Mouse (Mus musculus) midbrain, postnatal 0 days (tissue): ENCODE data around the gene Iqcd. TPM values are rescaled to one million over a fixed set of nuclear protein-coding genes. Genes with fewer than 3 reads are reported as not detected.
A peak's percentile ranks its signal among the peaks of the same experiment; 100 is the strongest.

Experiments
- ATAC-seq: fragments of 200-750 bp; cut with Nextera tagmentation; 2 replicates; pipeline ENCODE4 v1.8.0; 2017; ENCODE audit warnings: moderate number of reproducible peaks, mild to moderate bottlenecking, moderate TSS enrichment, moderate library complexity; ENCODE audit not compliant: low FRiP score
- DNase-seq: peaks from one replicate; pipeline ENCODE4 v3.0.0-alpha.2; 2015; ENCODE audit warnings: low spot score
- H3K27ac ChIP-seq: fragments of 300-500 bp; sonication (generic); 2 replicates; pipeline ENCODE4 v1.5.1; 2014; ENCODE audit warnings: low read depth, mild to moderate bottlenecking, low read length, mixed read lengths
- H3K27me3 ChIP-seq: fragments of 300-500 bp; sonication (generic); 2 replicates; pipeline ENCODE4 v1.6.1; 2014; ENCODE audit warnings: low read length, control low read depth, mixed read lengths; ENCODE audit not compliant: insufficient read depth
- H3K36me3 ChIP-seq: fragments of 300-500 bp; sonication (generic); 2 replicates; pipeline ENCODE4 v1.6.1; 2014; ENCODE audit warnings: low read length, control low read depth, mixed read lengths; ENCODE audit not compliant: insufficient read depth
- H3K4me1 ChIP-seq: fragments of 300-500 bp; sonication (generic); 2 replicates; pipeline ENCODE4 v1.6.1; 2014; ENCODE audit warnings: mild to moderate bottlenecking, control low read depth, antibody characterized with exemption, low read length, mixed read lengths; ENCODE audit not compliant: insufficient read depth
- H3K4me2 ChIP-seq: fragments of 300-500 bp; sonication (generic); 2 replicates; pipeline ENCODE4 v1.6.1; 2014; ENCODE audit warnings: low read depth, mild to moderate bottlenecking, low read length, mixed read lengths; ENCODE audit not compliant: poor library complexity, severe bottlenecking
- H3K4me3 ChIP-seq: fragments of 300-500 bp; sonication (generic); 2 replicates; pipeline ENCODE4 v1.5.1; 2014; ENCODE audit warnings: low read depth, mild to moderate bottlenecking, low read length, moderate library complexity
- H3K9ac ChIP-seq: fragments of 300-500 bp; sonication (generic); replicated peaks from 2 replicates; pipeline ENCODE4 v1.6.1; 2014; ENCODE audit warnings: mild to moderate bottlenecking, low read length, moderate library complexity, mixed read lengths; ENCODE audit not compliant: poor library complexity, severe bottlenecking
- H3K9me3 ChIP-seq: fragments of 300-500 bp; sonication (generic); 2 replicates; pipeline ENCODE4 v1.6.1; 2016; ENCODE audit warnings: low read length, control low read depth
- CTCF ChIP-seq: IDR thresholded peaks from 2 replicates; pipeline ENCODE4 v1.5.1; 2016; ENCODE audit warnings: antibody characterized with exemption, mild to moderate bottlenecking
- WGBS: fragments of 180-500 bp; shearing (Covaris S2); extraction: QIAGEN DNeasy Blood & Tissue Kit; methylation state at CpG from one replicate; pipeline ENCODE4 v1.1.7; 2014; 5-methylcytosine and 5-hydroxymethylcytosine counted together
- polyA plus RNA-seq: library from polyadenylated mRNA; unstranded; fragments of >200 nt; fragmentation: Nextera tagmentation; extraction: Ambion mirVana; gene quantifications from 2 replicates; pipeline ENCODE4 v1.2.1, GENCODE M21; 2015
- total RNA-seq: library from RNA; depleted of rRNA; stranded (reverse); fragments of >200 nt; gene quantifications from 2 replicates; pipeline ENCODE4 v1.2.3, GENCODE M21; 2014

The Iqcd gene
- total and polyA plus RNA-seq, 2 experiments from 2014 or later, result 1.3 to 1.5 TPM

DNA sequence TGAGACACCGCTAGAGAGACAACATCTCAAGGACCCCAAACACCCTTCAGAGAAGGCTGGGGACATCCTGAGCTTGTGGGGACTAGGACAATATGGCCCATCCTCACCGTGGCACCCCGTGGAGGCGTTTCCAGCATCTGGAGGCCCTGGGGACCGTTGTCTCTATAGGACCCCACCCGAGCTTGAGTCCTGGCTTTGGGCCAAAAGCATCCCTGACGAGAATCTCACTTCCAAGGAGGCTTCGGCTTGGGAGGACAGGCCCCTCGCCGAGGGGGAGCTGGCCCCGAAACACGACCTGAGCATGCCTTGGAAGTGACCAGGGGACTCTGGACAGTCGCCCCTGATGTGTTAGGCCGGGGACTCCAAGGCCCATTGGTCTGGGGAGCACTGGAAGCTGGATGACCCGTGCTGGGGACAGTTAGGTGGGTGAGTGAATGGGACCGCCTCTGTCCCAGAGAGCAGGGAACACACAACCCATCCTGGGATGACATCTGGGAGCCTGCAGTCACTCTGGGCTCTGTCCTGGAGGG lies 20.5 kb downstream of the Iqcd start:
- H3K9ac ChIP-seq, result no peak overlapping the region
- no peak for DNase-seq
- no peak overlapping the region for H3K27ac ChIP-seq
- ATAC-seq, result no peak
- H3K27me3 ChIP-seq, result no peaks in the 10 kb centered on the region
- peaks cover 8% of the 10 kb centered on the region; the same call in 1 of the 2 replicates for H3K4me1 ChIP-seq
- no peak overlapping the region for H3K4me3 ChIP-seq
- no peaks in the 10 kb centered on the region for H3K9me3 ChIP-seq
- 80% methylated on average over 16 of the region's 16 CpGs for WGBS
- H3K4me2 ChIP-seq, result no peak overlapping the region
- H3K36me3 ChIP-seq, result 0 out of 2 replicates have a peak, but pooled peaks cover 4% of the 10 kb centered on the region
- TF ChIP-seq CTCF, result no peak

DNA sequence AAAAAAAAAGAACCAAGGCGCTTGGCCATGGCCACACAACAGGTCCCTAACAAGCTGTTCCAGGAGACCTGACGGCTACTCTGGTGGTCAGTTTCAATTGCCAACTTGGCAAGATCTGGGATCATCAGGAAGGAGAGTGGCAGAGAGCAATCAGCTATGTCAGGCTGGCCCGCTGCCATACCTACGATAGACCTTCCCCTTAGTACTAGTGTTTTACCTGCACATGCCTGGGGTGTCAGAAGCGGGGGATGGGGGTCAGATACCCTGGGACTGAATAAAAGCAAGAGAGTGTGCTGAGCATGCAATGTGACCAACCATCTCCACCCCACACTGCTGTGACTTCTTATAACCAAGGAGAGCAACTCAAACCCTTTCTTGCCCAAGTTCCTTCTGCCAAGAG lies 22.1 kb downstream of the Iqcd start:
- Histone ChIP-seq H3K9me3 (no peaks in the 10 kb centered on the region), H3K4me3 (no peak overlapping the region), H3K9ac (peak overlapping the region; percentile 74; the same call in 1 of the 2 replicates), H3K4me1 (peaks cover 8% of the 10 kb centered on the region; the same call in 1 of the 2 replicates), H3K36me3 (0 out of 2 replicates have a peak, but pooled peaks cover 4% of the 10 kb centered on the region), H3K27me3 (no peaks in the 10 kb centered on the region), H3K27ac (no peak overlapping the region), H3K4me2 (peak overlapping the region; percentile 75)
- DNase-seq, result no peak
- WGBS, result 91% methylated on average over 5 of the region's 5 CpGs
- no peak for TF ChIP-seq CTCF
- ATAC-seq, result no peak

DNA sequence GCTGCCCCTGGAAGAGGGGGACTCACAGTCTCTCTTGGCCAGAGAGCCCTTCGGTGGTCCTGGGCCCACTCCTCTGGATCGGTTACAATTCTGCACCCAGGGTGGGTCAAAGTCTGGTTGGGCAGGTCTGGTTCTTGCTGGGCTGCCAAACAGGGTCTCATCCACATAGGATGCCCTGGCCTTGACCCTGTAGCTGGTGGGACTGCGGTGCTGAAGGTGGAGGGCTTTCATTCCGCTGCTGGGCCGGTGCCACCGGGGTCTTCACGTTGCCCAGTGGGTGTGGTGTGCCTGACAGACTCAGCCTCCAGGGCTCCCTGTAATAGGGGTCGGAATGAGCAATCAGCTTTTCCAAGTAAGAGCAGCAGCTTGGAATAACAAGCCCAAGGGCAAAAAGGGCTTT lies 22.6 kb downstream of the Iqcd start:
- Histone ChIP-seq H3K9me3 (no peaks in the 10 kb centered on the region), H3K27ac (no peak overlapping the region), H3K9ac (peak overlapping the region; percentile 74; the same call in 1 of the 2 replicates), H3K4me3 (peak overlapping the region; percentile 53), H3K27me3 (no peaks in the 10 kb centered on the region), H3K4me1 (peaks cover 8% of the 10 kb centered on the region; the same call in 1 of the 2 replicates), H3K4me2 (peak overlapping the region; percentile 75), H3K36me3 (0 out of 2 replicates have a peak, but pooled peaks cover 4% of the 10 kb centered on the region)
- DNase-seq (no peak), ATAC-seq (no peak)
- WGBS, result 49% methylated on average over 8 of the region's 8 CpGs
- TF ChIP-seq CTCF, result no peak

GRCm38 (mm10) chr5:120612442-120612821 lies 23.6 kb downstream of the Iqcd start, which contains the start of the genes Rita1 and Ddx54:
Rita1 (minus strand) TSS chr5:120612589.
Ddx54 (plus strand) TSS chr5:120612739.
- H3K9ac ChIP-seq, result peak within 1 kb of the TSS; percentile 77
- DNase-seq (peak; percentile 97), ATAC-seq (peak; percentile 90)
- peak within 1 kb of the TSS; percentile 79 for H3K4me2 ChIP-seq
- WGBS, result 1% methylated on average over 22 of the region's 22 CpGs
- H3K27ac ChIP-seq, result peak within 1 kb of the TSS; percentile 91
- 0 out of 2 replicates have a peak, but pooled peaks cover 12% of the 10 kb centered on the region for H3K36me3 ChIP-seq
- no peaks in the 10 kb centered on the region for H3K9me3 ChIP-seq
- peak within 1 kb of the TSS; percentile 53 for H3K4me3 ChIP-seq
- no peak for TF ChIP-seq CTCF
- H3K27me3 ChIP-seq, result no peaks in the 10 kb centered on the region
- peaks cover 8% of the 10 kb centered on the region; the same call in 1 of the 2 replicates for H3K4me1 ChIP-seq

GRCm38 (mm10) chr5:120612822-120613604 lies 24.2 kb downstream of the Iqcd start:
- Histone ChIP-seq H3K9me3 (no peaks in the 10 kb centered on the region), H3K36me3 (peaks cover 17% of the 10 kb centered on the region), H3K4me1 (peaks cover 8% of the 10 kb centered on the region; the same call in 1 of the 2 replicates), H3K27ac (peak overlapping the region; percentile 91), H3K27me3 (no peaks in the 10 kb centered on the region), H3K4me3 (peak overlapping the region; percentile 53), H3K4me2 (peak overlapping the region; percentile 79), H3K9ac (peak overlapping the region; percentile 77)
- 0 out of 2 replicates have a peak, but pooled peaks have one; percentile 9 for TF ChIP-seq CTCF
- under 1% methylated on average over 69 of the region's 69 CpGs for WGBS
- DNase-seq (peak; percentile 100), ATAC-seq (peak; percentile 94)

- no peak overlapping the region for H3K9ac ChIP-seq
- H3K4me1 ChIP-seq, result peaks cover 7% of the 10 kb centered on the region; the same call in 1 of the 2 replicates
- no peaks in the 10 kb centered on the region for H3K9me3 ChIP-seq
- 97% methylated on average over 4 of the region's 4 CpGs for WGBS
- DNase-seq, result no peak
- ATAC-seq, result no peak
- H3K27me3 ChIP-seq, result no peaks in the 10 kb centered on the region
- peak; percentile 73 for TF ChIP-seq CTCF
- H3K4me3 ChIP-seq, result no peak overlapping the region
- H3K27ac ChIP-seq, result no peak overlapping the region
- H3K36me3 ChIP-seq, result peaks cover 28% of the 10 kb centered on the region
- no peak overlapping the region for H3K4me2 ChIP-seq
These were observed 27.1 kb downstream of the Iqcd start for GRCm38 (mm10) chr5:120615903-120616302.
